Mouse (Mus musculus) intestine, embryonic 16.5 days (tissue): ENCODE measurements around the gene Hao2. TPM values are rescaled to one million over a fixed set of nuclear protein-coding genes. Genes with fewer than 3 reads are reported as not detected.
A peak's percentile ranks its signal among the peaks of the same experiment; 100 is the strongest.

ENCODE experiments used
- ATAC-seq: fragments of 200-750 bp; cut with Nextera tagmentation; 2 replicates; pipeline ENCODE4 v1.8.0; 2017; ENCODE audit warnings: moderate TSS enrichment, moderate library complexity
- H3K27ac ChIP-seq: fragments of 300-500 bp; sonication (generic); 2 replicates; pipeline ENCODE4 v1.5.1; 2014; ENCODE audit warnings: mild to moderate bottlenecking, low read length
- H3K27me3 ChIP-seq: fragments of 300-500 bp; sonication (generic); replicated peaks from 2 replicates; pipeline ENCODE4 v1.6.1; 2014; ENCODE audit warnings: low read length, control low read depth, mixed read lengths; ENCODE audit not compliant: control insufficient read depth, insufficient read depth
- H3K36me3 ChIP-seq: fragments of 300-500 bp; sonication (generic); 2 replicates; pipeline ENCODE4 v1.6.1; 2014; ENCODE audit warnings: low read length, control low read depth; ENCODE audit not compliant: control insufficient read depth, insufficient read depth
- H3K4me1 ChIP-seq: fragments of 300-500 bp; sonication (generic); 2 replicates; pipeline ENCODE4 v1.6.1; 2014; ENCODE audit warnings: low read length, control low read depth, mixed read lengths; ENCODE audit not compliant: control insufficient read depth, insufficient read depth
- H3K4me2 ChIP-seq: fragments of 300-500 bp; sonication (generic); 2 replicates; pipeline ENCODE4 v1.6.1; 2014; ENCODE audit warnings: low read depth, low read length, control low read depth
- H3K4me3 ChIP-seq: fragments of 300-500 bp; sonication (generic); 2 replicates; pipeline ENCODE4 v1.5.1; 2014; ENCODE audit warnings: mild to moderate bottlenecking, low read length
- H3K9ac ChIP-seq: fragments of 300-500 bp; sonication (generic); 2 replicates; pipeline ENCODE4 v1.6.1; 2014; ENCODE audit warnings: low read depth, low read length
- H3K9me3 ChIP-seq: fragments of 300-500 bp; sonication (generic); 2 replicates; pipeline ENCODE4 v1.6.1; 2016; ENCODE audit warnings: low read length, control low read depth; ENCODE audit not compliant: control insufficient read depth
- WGBS: fragments of 180-500 bp; shearing (Covaris S2); extraction: QIAGEN DNeasy Blood & Tissue Kit; methylation state at CpG from one replicate; pipeline ENCODE4 v1.1.7; 2014; 5-methylcytosine and 5-hydroxymethylcytosine counted together
- polyA plus RNA-seq: library from polyadenylated mRNA; unstranded; fragments of >200 nt; fragmentation: Nextera tagmentation; extraction: Ambion mirVana; gene quantifications from 2 replicates; pipeline ENCODE4 v1.2.1, GENCODE M21; 2015

Gene Hao2
- polyA plus RNA-seq: 64.9 and 77.4 TPM in 2 replicates

DNA sequence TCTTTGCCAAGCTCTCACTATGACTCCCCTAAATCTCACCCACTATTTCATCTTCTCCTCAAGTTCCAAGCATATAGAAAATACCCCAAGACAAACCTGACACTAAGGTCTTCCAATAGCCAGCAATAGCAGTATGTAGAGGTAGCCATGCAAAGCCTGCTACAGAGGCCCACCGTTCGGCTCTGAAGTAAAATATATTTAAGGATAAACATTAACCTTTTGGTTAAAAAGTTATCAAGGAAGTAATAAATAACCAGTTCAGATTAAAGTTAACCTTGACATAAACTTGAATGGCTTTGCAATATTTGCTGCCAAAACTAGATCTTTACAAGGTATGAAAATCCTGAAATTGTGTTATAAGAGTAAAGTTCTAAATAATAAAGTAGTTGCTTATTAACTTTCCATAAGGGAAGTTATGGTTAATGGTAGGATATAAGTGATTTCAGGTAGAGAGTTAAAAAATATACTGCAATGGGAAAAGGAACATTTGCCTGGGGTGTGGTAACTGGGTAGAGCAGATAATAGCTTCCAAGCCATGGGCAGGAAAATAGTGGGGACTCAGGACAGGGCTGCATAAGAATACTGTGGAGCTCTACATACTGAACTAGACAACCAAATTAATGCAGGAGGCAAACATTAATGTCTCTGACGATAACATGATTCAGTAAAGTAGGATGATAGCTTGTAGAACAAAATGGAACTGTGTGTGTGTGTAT is at the start of gene Hao2:
Gene Hao2, minus strand, starts transcription at position 183 of the 716 bp plus-strand sequence.
- Histone ChIP-seq H3K27ac (peak within 1 kb of the TSS; percentile 77), H3K4me2 (peak within 1 kb of the TSS; percentile 34), H3K4me1 (0 out of 2 replicates have a peak, but pooled peaks cover 3% of the 10 kb centered on the region), H3K9me3 (no peaks in the 10 kb centered on the region), H3K9ac (peak within 1 kb of the TSS; percentile 24; the same call in 1 of the 2 replicates), H3K36me3 (no peaks in the 10 kb centered on the region), H3K4me3 (peak within 1 kb of the TSS; percentile 39), H3K27me3 (no peaks in the 10 kb centered on the region)
- peak; percentile 88 for ATAC-seq
- 52% methylated on average over 3 of the region's 3 CpGs for WGBS

DNA sequence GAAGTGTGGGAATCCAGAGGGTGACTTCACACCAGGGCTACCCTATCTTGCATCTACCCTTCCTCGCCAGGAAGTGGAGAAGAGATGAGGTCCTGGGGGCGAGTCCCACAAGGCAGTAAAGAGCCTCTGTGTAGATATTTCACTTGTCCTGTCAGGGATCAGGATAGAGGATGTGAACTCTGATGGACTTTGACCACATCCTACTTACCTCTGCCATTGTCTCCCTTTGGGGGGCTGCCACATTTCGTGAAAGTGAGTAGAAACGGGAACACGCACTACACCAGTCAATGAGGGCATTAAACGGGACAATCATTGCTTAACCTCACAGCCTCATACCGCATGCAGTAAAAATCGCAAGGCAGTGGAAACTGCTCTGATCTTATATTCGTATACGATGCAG is 48.6 kb upstream of the Hao2 start:
- 0 out of 2 replicates have a peak, but pooled peaks cover 2% of the 10 kb centered on the region for H3K4me1 ChIP-seq
- peak overlapping the region; percentile 77 for H3K4me2 ChIP-seq
- no peaks in the 10 kb centered on the region for H3K36me3 ChIP-seq
- 27% methylated on average over 10 of the region's 10 CpGs for WGBS
- H3K9me3 ChIP-seq: no peaks in the 10 kb centered on the region
- no peaks in the 10 kb centered on the region for H3K27me3 ChIP-seq
- H3K4me3 ChIP-seq: peak overlapping the region; percentile 39
- no peak for ATAC-seq
- no peak overlapping the region for H3K9ac ChIP-seq
- H3K27ac ChIP-seq: no peak overlapping the region

DNA sequence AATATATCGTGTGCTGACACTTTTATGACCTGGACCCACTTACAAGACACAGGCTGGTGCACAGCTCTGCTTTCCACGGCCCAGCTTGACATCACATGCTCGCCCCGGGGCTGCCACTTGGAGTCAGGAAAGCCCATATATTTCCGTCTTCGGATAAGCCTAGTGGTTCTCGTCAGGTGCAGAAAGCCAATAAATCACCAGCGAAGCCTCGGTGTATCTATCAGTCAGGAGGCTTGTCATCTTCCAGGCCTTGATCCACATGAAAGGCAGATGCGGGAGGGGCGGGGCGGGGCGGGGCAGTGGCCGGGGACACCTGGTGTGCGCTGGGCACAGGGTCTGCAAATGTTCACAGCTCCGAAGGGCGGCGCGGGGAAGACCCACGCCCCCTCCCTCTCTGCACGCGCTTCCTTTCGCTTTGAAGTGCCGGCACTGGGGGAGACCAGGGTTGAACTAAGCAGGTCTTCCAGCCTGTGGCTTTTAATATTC is 48.1 kb upstream of the Hao2 start:
- H3K9ac ChIP-seq: no peak overlapping the region
- 2% methylated on average over 24 of the region's 24 CpGs for WGBS

DNA sequence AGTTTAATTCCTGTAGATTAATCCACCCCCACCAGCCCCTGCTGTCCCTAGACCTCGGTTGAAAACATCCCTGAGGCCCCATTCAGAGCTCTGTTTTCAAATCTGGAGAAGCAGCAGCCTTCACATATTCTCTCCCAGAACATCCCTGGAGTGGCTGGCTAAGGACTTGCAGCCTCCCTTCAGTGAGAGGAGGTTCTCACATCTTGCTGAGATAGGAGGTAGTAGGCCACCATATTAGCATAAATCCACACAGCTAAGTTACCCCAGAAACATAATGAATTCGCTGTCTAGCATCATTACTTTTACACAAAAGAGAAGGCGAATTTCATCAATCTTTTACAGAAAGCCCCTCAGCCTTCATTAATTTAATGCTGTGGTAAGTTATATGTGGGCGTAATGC is 47.2 kb upstream of the Hao2 start:
- Histone ChIP-seq H3K27me3 (no peaks in the 10 kb centered on the region), H3K36me3 (no peaks in the 10 kb centered on the region), H3K9me3 (no peaks in the 10 kb centered on the region), H3K27ac (no peak overlapping the region), H3K4me3 (no peak overlapping the region), H3K4me2 (no peak overlapping the region), H3K4me1 (0 out of 2 replicates have a peak, but pooled peaks cover 2% of the 10 kb centered on the region), H3K9ac (no peak overlapping the region)
- 76% methylated on average over 4 of the region's 4 CpGs for WGBS
- no peak for ATAC-seq

More for the DNA sequence above, 48.1 kb upstream of the Hao2 start:
- peak; percentile 48; the same call in 1 of the 2 replicates for ATAC-seq
- Histone ChIP-seq H3K9me3 (no peaks in the 10 kb centered on the region), H3K36me3 (no peaks in the 10 kb centered on the region), H3K4me1 (0 out of 2 replicates have a peak, but pooled peaks cover 2% of the 10 kb centered on the region), H3K4me2 (peak overlapping the region; percentile 77), H3K27me3 (no peaks in the 10 kb centered on the region), H3K27ac (no peak overlapping the region), H3K4me3 (peak overlapping the region; percentile 39)

DNA sequence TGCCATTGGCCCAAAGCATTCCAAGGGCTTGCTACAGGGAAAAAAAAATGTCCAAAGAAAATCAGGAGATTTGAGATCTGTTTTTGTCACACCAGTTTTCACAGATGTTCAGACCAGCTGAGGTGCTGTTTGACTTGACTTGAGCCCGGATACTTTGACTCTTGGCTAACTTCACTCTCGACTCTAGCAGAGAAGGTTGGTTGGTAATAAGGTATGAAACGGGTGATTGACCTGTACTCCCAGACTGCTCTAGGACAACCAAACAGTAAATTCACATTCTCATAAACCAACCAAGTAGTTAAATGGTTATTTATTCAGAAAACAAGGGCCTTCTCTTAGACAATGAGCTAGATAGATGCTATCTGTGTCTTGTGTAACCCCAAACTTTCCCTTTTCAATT is 43.4 kb upstream of the Hao2 start:
- WGBS: 87% methylated on average over 3 of the region's 3 CpGs
- Histone ChIP-seq H3K4me3 (no peak overlapping the region), H3K4me2 (no peak overlapping the region), H3K4me1 (peaks cover 5% of the 10 kb centered on the region; the same call in 1 of the 2 replicates), H3K27ac (no peak overlapping the region), H3K36me3 (no peaks in the 10 kb centered on the region), H3K27me3 (no peaks in the 10 kb centered on the region), H3K9me3 (no peaks in the 10 kb centered on the region), H3K9ac (no peak overlapping the region)
- no peak for ATAC-seq

DNA sequence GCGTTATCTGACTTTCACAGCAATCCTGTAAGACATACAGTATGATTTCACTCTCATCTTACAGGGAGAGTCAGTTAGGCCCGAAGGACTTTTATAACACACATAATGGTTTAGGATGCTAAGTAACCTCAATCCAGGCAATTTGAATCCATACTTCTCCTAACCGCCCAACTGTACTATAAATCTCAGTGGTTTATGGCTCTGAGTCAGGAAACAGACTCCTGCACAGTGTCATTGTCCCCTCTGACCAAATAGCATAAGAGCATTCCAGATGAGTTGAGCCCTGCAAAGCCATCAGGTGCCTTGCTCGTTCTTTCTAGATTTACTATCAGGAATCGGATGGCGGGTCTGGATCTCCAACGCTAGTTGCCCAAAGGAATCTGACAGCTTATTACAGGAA is 41.6 kb upstream of the Hao2 start:
- peak; percentile 70 for ATAC-seq
- 52% methylated on average over 7 of the region's 7 CpGs for WGBS

DNA sequence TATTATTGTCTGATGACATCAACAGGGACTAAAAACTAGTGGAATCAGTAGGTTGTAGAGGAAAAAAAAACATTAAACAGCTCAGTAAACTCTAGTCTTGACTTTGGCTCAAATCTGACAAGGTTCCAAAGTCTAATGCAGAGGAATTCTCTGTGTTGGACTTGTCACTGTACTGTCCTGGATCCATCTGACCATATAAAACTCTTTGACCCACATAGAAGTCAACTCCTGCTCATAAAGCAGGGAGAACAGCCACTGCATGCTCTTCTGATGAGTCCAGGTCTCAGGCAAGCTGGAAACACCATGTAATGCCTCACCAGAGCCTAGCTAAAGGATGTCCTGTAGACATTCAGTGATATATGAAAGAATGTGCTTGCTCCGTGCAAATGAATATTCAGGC is 41.0 kb upstream of the Hao2 start:
- Histone ChIP-seq H3K4me2 (no peak overlapping the region), H3K9me3 (no peaks in the 10 kb centered on the region), H3K4me3 (no peak overlapping the region), H3K36me3 (no peaks in the 10 kb centered on the region), H3K9ac (no peak overlapping the region), H3K4me1 (peaks cover 3% of the 10 kb centered on the region; the same call in 1 of the 2 replicates), H3K27ac (no peak overlapping the region), H3K27me3 (no peaks in the 10 kb centered on the region)
- 74% methylated on average over 1 of the region's 1 CpGs for WGBS
- ATAC-seq: no peak

More for the DNA sequence above, 41.6 kb upstream of the Hao2 start:
- no peaks in the 10 kb centered on the region for H3K27me3 ChIP-seq
- no peak overlapping the region for H3K4me2 ChIP-seq
- peaks cover 3% of the 10 kb centered on the region; the same call in 1 of the 2 replicates for H3K4me1 ChIP-seq
- no peak overlapping the region for H3K4me3 ChIP-seq
- H3K27ac ChIP-seq: no peak overlapping the region
- H3K9ac ChIP-seq: no peak overlapping the region
- no peaks in the 10 kb centered on the region for H3K9me3 ChIP-seq
- no peaks in the 10 kb centered on the region for H3K36me3 ChIP-seq

DNA sequence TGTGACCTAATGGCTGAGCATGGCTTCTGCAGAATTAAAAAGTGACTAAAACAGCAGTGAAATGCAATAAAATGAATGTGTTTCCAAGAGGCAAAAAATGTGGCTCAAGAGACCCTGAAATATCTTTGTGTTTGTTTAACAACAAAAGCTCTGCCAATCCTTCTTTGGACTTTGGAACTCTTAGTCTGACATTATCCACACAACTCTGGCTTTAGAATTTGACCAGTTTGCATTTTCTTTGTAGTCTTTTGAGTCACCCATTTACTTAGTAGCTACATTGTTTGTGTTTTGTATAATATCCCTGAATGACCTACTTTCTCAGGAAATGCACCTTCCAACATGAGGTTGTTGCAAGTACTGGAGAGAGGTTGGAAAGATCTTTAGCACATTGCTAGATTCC is 39.4 kb upstream of the Hao2 start:
- ATAC-seq: peak; percentile 45; the same call in 1 of the 2 replicates
- Histone ChIP-seq H3K4me2 (no peak overlapping the region), H3K4me3 (no peak overlapping the region), H3K36me3 (no peaks in the 10 kb centered on the region), H3K27ac (no peak overlapping the region), H3K9ac (no peak overlapping the region), H3K27me3 (no peaks in the 10 kb centered on the region), H3K9me3 (no peaks in the 10 kb centered on the region), H3K4me1 (peaks cover 3% of the 10 kb centered on the region; the same call in 1 of the 2 replicates)

DNA sequence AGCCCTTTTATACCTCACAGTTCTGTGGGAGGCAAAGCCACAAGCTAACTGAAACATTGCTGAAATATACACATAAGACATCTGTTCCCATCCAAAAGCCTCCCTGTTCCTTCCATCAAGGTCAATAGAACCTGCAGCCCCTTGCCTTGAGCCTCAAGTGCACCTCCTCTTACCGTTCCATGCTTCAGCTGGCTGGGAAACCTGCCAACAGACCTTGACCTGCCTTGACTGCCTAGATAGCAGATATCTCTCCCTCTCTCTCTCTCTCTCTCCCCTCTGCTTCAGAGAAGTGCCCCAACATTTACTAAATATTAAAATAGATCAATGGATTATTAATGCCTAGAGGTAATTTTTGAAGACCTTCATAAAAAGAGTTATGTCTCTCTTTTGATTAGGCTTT is 38.8 kb upstream of the Hao2 start:
- 0 out of 2 replicates have a peak, but pooled peaks have one; percentile 42 for ATAC-seq

More for the DNA sequence above, 38.8 kb upstream of the Hao2 start:
- H3K4me2 ChIP-seq: no peak overlapping the region
- WGBS: 41% methylated on average over 1 of the region's 1 CpGs
- no peak overlapping the region for H3K4me3 ChIP-seq
- no peaks in the 10 kb centered on the region for H3K36me3 ChIP-seq
- peaks cover 3% of the 10 kb centered on the region; the same call in 1 of the 2 replicates for H3K4me1 ChIP-seq
- no peak overlapping the region for H3K9ac ChIP-seq
- H3K27me3 ChIP-seq: no peaks in the 10 kb centered on the region
- H3K9me3 ChIP-seq: no peaks in the 10 kb centered on the region
- no peak overlapping the region for H3K27ac ChIP-seq
